Mouse (Mus musculus): Measurements from ENCODE around the gene Rep15. TPM values are rescaled to one million over a fixed set of nuclear protein-coding genes. Genes with fewer than 3 reads are reported as not detected.

The Rep15 gene
- total RNA-seq, 1 experiment, result 0.80 TPM

- no peak for TF ChIP-seq ZNF384 (IDR thresholded peaks at IDR 0.05; ENCODE audit: low read depth, low read length)
- TF ChIP-seq HCFC1 (IDR thresholded peaks at IDR 0.05; ENCODE audit: borderline replicate concordance, insufficient read depth, low read length), result no peak
- no peak for TF ChIP-seq CHD2 (IDR thresholded peaks at IDR 0.05; ENCODE audit: low read depth, low read length)
- TF ChIP-seq MAFK (IDR thresholded peaks at IDR 0.05; ENCODE audit: insufficient read depth, low read depth, low read length), result no peak
- TF ChIP-seq ZC3H11A (IDR thresholded peaks at IDR 0.05; ENCODE audit: borderline replicate concordance, low read depth, low read length), result no peak
- in situ Hi-C loops (cut with MboI; ENCODE audit: low sequenced_read_pairs in 2 of 2, unreplicated experiment in 2 of 2), result no loop called here
- no peak for DNase-seq (ENCODE audit: low read depth, low spot score)
- Histone ChIP-seq H3K9ac (ENCODE audit: insufficient read depth, low read depth, low read length, poor library complexity, severe bottlenecking) (no peak overlapping the region), H3K27ac (ENCODE audit: insufficient read depth, low read depth, low read length, poor library complexity, severe bottlenecking) (no peak overlapping the region), H3K4me3 (ENCODE audit: insufficient read depth in 1 of 2, low read depth in 1 of 2, low read length in 2 of 2, poor library complexity in 1 of 2, severe bottlenecking in 1 of 2) (no peak overlapping the region), H3K36me3 (ENCODE audit: control insufficient read depth, insufficient read depth, low read length, poor library complexity, severe bottlenecking) (peaks cover 13% of the 10 kb centered on the region; the same call in 1 of the 2 replicates), H3K4me1 (ENCODE audit: control insufficient read depth in 2 of 2, insufficient read depth in 2 of 2, low read length in 2 of 2, poor library complexity in 1 of 2) (no peaks in the 10 kb centered on the region), H3K9me3 (ENCODE audit: control insufficient read depth, insufficient read depth, low read depth, low read length) (no peaks in the 10 kb centered on the region)
Observed at GRCm38 (mm10) chr6:147022375-147023132, 9.8 kb upstream of the Rep15 start.

DNA sequence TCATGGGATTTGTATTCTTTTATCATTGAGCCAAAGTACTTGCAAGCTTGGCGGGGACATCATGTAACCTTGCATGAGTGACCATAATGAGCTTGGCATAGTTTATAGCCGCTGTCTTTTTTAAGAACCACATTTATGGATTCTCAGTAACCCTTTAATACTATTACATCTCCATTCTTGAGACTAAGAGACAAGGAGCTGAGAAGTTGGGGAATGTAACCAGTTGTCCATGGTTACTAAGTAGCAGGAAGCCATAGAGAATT, 9.3 kb upstream of the Rep15 start:
- Histone ChIP-seq H3K4me3 (ENCODE audit: insufficient read depth in 1 of 2, low read depth in 1 of 2, low read length in 2 of 2, poor library complexity in 1 of 2, severe bottlenecking in 1 of 2) (no peak overlapping the region), H3K27ac (ENCODE audit: insufficient read depth, low read depth, low read length, poor library complexity, severe bottlenecking) (no peak overlapping the region), H3K4me1 (ENCODE audit: control insufficient read depth in 2 of 2, insufficient read depth in 2 of 2, low read length in 2 of 2, poor library complexity in 1 of 2) (no peaks in the 10 kb centered on the region), H3K9me3 (ENCODE audit: control insufficient read depth, insufficient read depth, low read depth, low read length) (no peaks in the 10 kb centered on the region), H3K36me3 (ENCODE audit: control insufficient read depth, insufficient read depth, low read length, poor library complexity, severe bottlenecking) (peaks cover 16% of the 10 kb centered on the region; the same call in 1 of the 2 replicates), H3K9ac (ENCODE audit: insufficient read depth, low read depth, low read length, poor library complexity, severe bottlenecking) (no peak overlapping the region)
- in situ Hi-C loops (cut with MboI; ENCODE audit: low sequenced_read_pairs in 2 of 2, unreplicated experiment in 2 of 2), result no loop called here
- DNase-seq (ENCODE audit: low read depth, low spot score), result no peak
- no peak for TF ChIP-seq MAFK (IDR thresholded peaks at IDR 0.05; ENCODE audit: insufficient read depth, low read depth, low read length)
- TF ChIP-seq HCFC1 (IDR thresholded peaks at IDR 0.05; ENCODE audit: borderline replicate concordance, insufficient read depth, low read length), result no peak
- TF ChIP-seq ZNF384 (IDR thresholded peaks at IDR 0.05; ENCODE audit: low read depth, low read length), result no peak
- TF ChIP-seq CHD2 (IDR thresholded peaks at IDR 0.05; ENCODE audit: low read depth, low read length), result no peak
- no peak for TF ChIP-seq ZC3H11A (IDR thresholded peaks at IDR 0.05; ENCODE audit: borderline replicate concordance, low read depth, low read length)

- H3K9ac ChIP-seq (ENCODE audit: insufficient read depth, low read depth, low read length, poor library complexity, severe bottlenecking), result no peak overlapping the region
- in situ Hi-C loops (cut with MboI; ENCODE audit: low sequenced_read_pairs in 2 of 2, unreplicated experiment in 2 of 2), result no loop called here
- H3K27ac ChIP-seq (ENCODE audit: insufficient read depth, low read depth, low read length, poor library complexity, severe bottlenecking), result no peak overlapping the region
- no peaks in the 10 kb centered on the region for H3K4me1 ChIP-seq (ENCODE audit: control insufficient read depth in 2 of 2, insufficient read depth in 2 of 2, low read length in 2 of 2, poor library complexity in 1 of 2)
- H3K4me3 ChIP-seq (ENCODE audit: insufficient read depth in 1 of 2, low read depth in 1 of 2, low read length in 2 of 2, poor library complexity in 1 of 2, severe bottlenecking in 1 of 2), result no peak overlapping the region
- no peaks in the 10 kb centered on the region for H3K9me3 ChIP-seq (ENCODE audit: control insufficient read depth, insufficient read depth, low read depth, low read length)
- no peak for TF ChIP-seq HCFC1 (IDR thresholded peaks at IDR 0.05; ENCODE audit: borderline replicate concordance, insufficient read depth, low read length)
- no peak for TF ChIP-seq CHD2 (IDR thresholded peaks at IDR 0.05; ENCODE audit: low read depth, low read length)
- no peak for TF ChIP-seq ZNF384 (IDR thresholded peaks at IDR 0.05; ENCODE audit: low read depth, low read length)
- no peak for TF ChIP-seq ZC3H11A (IDR thresholded peaks at IDR 0.05; ENCODE audit: borderline replicate concordance, low read depth, low read length)
- TF ChIP-seq MAFK (IDR thresholded peaks at IDR 0.05; ENCODE audit: insufficient read depth, low read depth, low read length), result no peak
- H3K36me3 ChIP-seq (ENCODE audit: control insufficient read depth, insufficient read depth, low read length, poor library complexity, severe bottlenecking), result peaks cover 16% of the 10 kb centered on the region; the same call in 1 of the 2 replicates
- no peak for DNase-seq (ENCODE audit: low read depth, low spot score)
Observed at GRCm38 (mm10) chr6:147023568-147023967, 8.8 kb upstream of the Rep15 start.

GRCm38 (mm10) chr6:147024761-147025160, 7.6 kb upstream of the Rep15 start:
- peaks cover 16% of the 10 kb centered on the region; the same call in 1 of the 2 replicates for H3K36me3 ChIP-seq (ENCODE audit: control insufficient read depth, insufficient read depth, low read length, poor library complexity, severe bottlenecking)
- H3K4me1 ChIP-seq (ENCODE audit: control insufficient read depth in 2 of 2, insufficient read depth in 2 of 2, low read length in 2 of 2, poor library complexity in 1 of 2), result no peaks in the 10 kb centered on the region
- no peak overlapping the region for H3K27ac ChIP-seq (ENCODE audit: insufficient read depth, low read depth, low read length, poor library complexity, severe bottlenecking)
- in situ Hi-C loops (cut with MboI; ENCODE audit: low sequenced_read_pairs in 2 of 2, unreplicated experiment in 2 of 2), result no loop called here
- H3K9me3 ChIP-seq (ENCODE audit: control insufficient read depth, insufficient read depth, low read depth, low read length), result no peaks in the 10 kb centered on the region
- H3K4me3 ChIP-seq (ENCODE audit: insufficient read depth in 1 of 2, low read depth in 1 of 2, low read length in 2 of 2, poor library complexity in 1 of 2, severe bottlenecking in 1 of 2), result no peak overlapping the region
- no peak overlapping the region for H3K9ac ChIP-seq (ENCODE audit: insufficient read depth, low read depth, low read length, poor library complexity, severe bottlenecking)
- TF ChIP-seq HCFC1 (IDR thresholded peaks at IDR 0.05; ENCODE audit: borderline replicate concordance, insufficient read depth, low read length) (no peak), ZC3H11A (IDR thresholded peaks at IDR 0.05; ENCODE audit: borderline replicate concordance, low read depth, low read length) (no peak), CHD2 (IDR thresholded peaks at IDR 0.05; ENCODE audit: low read depth, low read length) (no peak), ZNF384 (IDR thresholded peaks at IDR 0.05; ENCODE audit: low read depth, low read length) (no peak), MAFK (IDR thresholded peaks at IDR 0.05; ENCODE audit: insufficient read depth, low read depth, low read length) (no peak)
- no peak for DNase-seq (ENCODE audit: low read depth, low spot score)

Measured in ES-E14 (cell line).